Mouse (Mus musculus) midbrain, postnatal 0 days (tissue): ENCODE measurements around the gene Slc6a19. TPM values are rescaled to one million over a fixed set of nuclear protein-coding genes. Genes with fewer than 3 reads are reported as not detected.

Source experiments
- ATAC-seq: fragments of 200-750 bp; cut with Nextera tagmentation; 2 replicates; pipeline ENCODE4 v1.8.0; 2017; ENCODE audit warnings: moderate number of reproducible peaks, mild to moderate bottlenecking, moderate TSS enrichment, moderate library complexity; ENCODE audit not compliant: low FRiP score
- DNase-seq: peaks from one replicate; pipeline ENCODE4 v3.0.0-alpha.2; 2015; ENCODE audit warnings: low spot score
- H3K27ac ChIP-seq: fragments of 300-500 bp; sonication (generic); 2 replicates; pipeline ENCODE4 v1.5.1; 2014; ENCODE audit warnings: low read depth, mild to moderate bottlenecking, low read length, mixed read lengths
- H3K27me3 ChIP-seq: fragments of 300-500 bp; sonication (generic); 2 replicates; pipeline ENCODE4 v1.6.1; 2014; ENCODE audit warnings: low read length, control low read depth, mixed read lengths; ENCODE audit not compliant: insufficient read depth
- H3K36me3 ChIP-seq: fragments of 300-500 bp; sonication (generic); 2 replicates; pipeline ENCODE4 v1.6.1; 2014; ENCODE audit warnings: low read length, control low read depth, mixed read lengths; ENCODE audit not compliant: insufficient read depth
- H3K4me1 ChIP-seq: fragments of 300-500 bp; sonication (generic); 2 replicates; pipeline ENCODE4 v1.6.1; 2014; ENCODE audit warnings: mild to moderate bottlenecking, control low read depth, antibody characterized with exemption, low read length, mixed read lengths; ENCODE audit not compliant: insufficient read depth
- H3K4me2 ChIP-seq: fragments of 300-500 bp; sonication (generic); 2 replicates; pipeline ENCODE4 v1.6.1; 2014; ENCODE audit warnings: low read depth, mild to moderate bottlenecking, low read length, mixed read lengths; ENCODE audit not compliant: poor library complexity, severe bottlenecking
- H3K4me3 ChIP-seq: fragments of 300-500 bp; sonication (generic); 2 replicates; pipeline ENCODE4 v1.5.1; 2014; ENCODE audit warnings: low read depth, mild to moderate bottlenecking, low read length, moderate library complexity
- H3K9ac ChIP-seq: fragments of 300-500 bp; sonication (generic); replicated peaks from 2 replicates; pipeline ENCODE4 v1.6.1; 2014; ENCODE audit warnings: mild to moderate bottlenecking, low read length, moderate library complexity, mixed read lengths; ENCODE audit not compliant: poor library complexity, severe bottlenecking
- H3K9me3 ChIP-seq: fragments of 300-500 bp; sonication (generic); 2 replicates; pipeline ENCODE4 v1.6.1; 2016; ENCODE audit warnings: low read length, control low read depth
- CTCF ChIP-seq: IDR thresholded peaks from 2 replicates; pipeline ENCODE4 v1.5.1; 2016; ENCODE audit warnings: antibody characterized with exemption, mild to moderate bottlenecking
- WGBS: fragments of 180-500 bp; shearing (Covaris S2); extraction: QIAGEN DNeasy Blood & Tissue Kit; methylation state at CpG from one replicate; pipeline ENCODE4 v1.1.7; 2014; 5-methylcytosine and 5-hydroxymethylcytosine counted together
- polyA plus RNA-seq: library from polyadenylated mRNA; unstranded; fragments of >200 nt; fragmentation: Nextera tagmentation; extraction: Ambion mirVana; gene quantifications from 2 replicates; pipeline ENCODE4 v1.2.1, GENCODE M21; 2015
- total RNA-seq: library from RNA; depleted of rRNA; stranded (reverse); fragments of >200 nt; gene quantifications from 2 replicates; pipeline ENCODE4 v1.2.3, GENCODE M21; 2014

The Slc6a19 gene
- total and polyA plus RNA-seq, 2 experiments from 2014 or later = 0.49 to 0.53 TPM

GRCm38 (mm10) chr13:73730913-73731312 is 26.2 kb upstream of the Slc6a19 start:
- Histone ChIP-seq H3K4me1 (peaks cover 4% of the 10 kb centered on the region), H3K4me2 (no peak overlapping the region), H3K9me3 (no peaks in the 10 kb centered on the region), H3K4me3 (no peak overlapping the region), H3K27me3 (no peaks in the 10 kb centered on the region), H3K27ac (no peak overlapping the region), H3K9ac (no peak overlapping the region), H3K36me3 (no peaks in the 10 kb centered on the region)
- TF ChIP-seq CTCF = no peak
- 89% methylated on average over 1 of the region's 1 CpGs for WGBS
- ATAC-seq (no peak), DNase-seq (no peak)

GRCm38 (mm10) chr13:73728633-73729032 is 24.0 kb upstream of the Slc6a19 start:
- Histone ChIP-seq H3K36me3 (no peaks in the 10 kb centered on the region), H3K9ac (no peak overlapping the region), H3K4me1 (peaks cover 4% of the 10 kb centered on the region), H3K4me2 (no peak overlapping the region), H3K27me3 (no peaks in the 10 kb centered on the region), H3K4me3 (no peak overlapping the region), H3K27ac (no peak overlapping the region), H3K9me3 (no peaks in the 10 kb centered on the region)
- TF ChIP-seq CTCF = no peak
- ATAC-seq = no peak
- DNase-seq = no peak

GRCm38 (mm10) chr13:73727621-73728025 is 23.0 kb upstream of the Slc6a19 start:
- Histone ChIP-seq H3K9ac (no peak overlapping the region), H3K4me3 (no peak overlapping the region), H3K36me3 (no peaks in the 10 kb centered on the region), H3K27ac (no peak overlapping the region), H3K4me2 (no peak overlapping the region), H3K9me3 (no peaks in the 10 kb centered on the region), H3K4me1 (peaks cover 3% of the 10 kb centered on the region; the same call in 1 of the 2 replicates), H3K27me3 (no peaks in the 10 kb centered on the region)
- WGBS = 26% methylated on average over 2 of the region's 2 CpGs
- ATAC-seq = no peak
- no peak for TF ChIP-seq CTCF
- DNase-seq = no peak

GRCm38 (mm10) chr13:73725315-73725714 is 20.6 kb upstream of the Slc6a19 start:
- TF ChIP-seq CTCF = no peak
- H3K9me3 ChIP-seq = no peaks in the 10 kb centered on the region
- H3K36me3 ChIP-seq = no peaks in the 10 kb centered on the region
- DNase-seq = no peak
- 72% methylated on average over 5 of the region's 5 CpGs for WGBS
- no peaks in the 10 kb centered on the region for H3K4me1 ChIP-seq
- no peak for ATAC-seq
- H3K27me3 ChIP-seq = no peaks in the 10 kb centered on the region
- no peak overlapping the region for H3K27ac ChIP-seq
- H3K4me3 ChIP-seq = no peak overlapping the region
- H3K4me2 ChIP-seq = no peak overlapping the region
- no peak overlapping the region for H3K9ac ChIP-seq

- WGBS = 44% methylated on average over 8 of the region's 8 CpGs
- DNase-seq = peak; percentile 49
- Histone ChIP-seq H3K9me3 (no peaks in the 10 kb centered on the region), H3K27me3 (no peaks in the 10 kb centered on the region), H3K9ac (no peak overlapping the region), H3K4me3 (no peak overlapping the region), H3K4me1 (no peaks in the 10 kb centered on the region), H3K27ac (no peak overlapping the region), H3K36me3 (no peaks in the 10 kb centered on the region), H3K4me2 (no peak overlapping the region)
- TF ChIP-seq CTCF = peak; percentile 79
- peak; percentile 38 for ATAC-seq
Measured at GRCm38 (mm10) chr13:73723081-73723668, 18.5 kb upstream of the Slc6a19 start.

- H3K9ac ChIP-seq = no peak overlapping the region
- TF ChIP-seq CTCF = no peak
- H3K4me1 ChIP-seq = no peaks in the 10 kb centered on the region
- H3K27ac ChIP-seq = no peak overlapping the region
- WGBS = 89% methylated on average over 4 of the region's 4 CpGs
- no peaks in the 10 kb centered on the region for H3K9me3 ChIP-seq
- H3K36me3 ChIP-seq = no peaks in the 10 kb centered on the region
- DNase-seq (no peak), ATAC-seq (no peak)
- H3K4me2 ChIP-seq = no peak overlapping the region
- H3K4me3 ChIP-seq = no peak overlapping the region
- H3K27me3 ChIP-seq = no peaks in the 10 kb centered on the region
Measured at GRCm38 (mm10) chr13:73720241-73720640, 15.6 kb upstream of the Slc6a19 start.
